Mouse (Mus musculus) liver, embryonic 12.5 days (tissue): Measurements from ENCODE around the gene Rbm15. TPM values are rescaled to one million over a fixed set of nuclear protein-coding genes. Genes with fewer than 3 reads are reported as not detected.

ENCODE experiments used
- ATAC-seq: fragments of 200-750 bp; cut with Nextera tagmentation; 2 replicates; pipeline ENCODE4 v1.8.0; 2017; ENCODE audit warnings: moderate number of reproducible peaks, mild to moderate bottlenecking, moderate library complexity
- H3K27ac ChIP-seq: fragments of 300-500 bp; sonication (generic); 2 replicates; pipeline ENCODE4 v1.5.1; 2016; ENCODE audit warnings: mild to moderate bottlenecking
- H3K27me3 ChIP-seq: fragments of 300-500 bp; sonication (generic); replicated peaks from 2 replicates; pipeline ENCODE4 v1.6.1; 2016; ENCODE audit warnings: mild to moderate bottlenecking, moderate library complexity
- H3K36me3 ChIP-seq: fragments of 300-500 bp; sonication (generic); 2 replicates; pipeline ENCODE4 v1.6.1; 2016; ENCODE audit warnings: mild to moderate bottlenecking, moderate library complexity
- H3K4me1 ChIP-seq: fragments of 300-500 bp; sonication (generic); 2 replicates; pipeline ENCODE4 v1.6.1; 2016
- H3K4me2 ChIP-seq: fragments of 300-500 bp; sonication (generic); 2 replicates; pipeline ENCODE4 v1.6.1; 2016; ENCODE audit warnings: mild to moderate bottlenecking, moderate library complexity
- H3K4me3 ChIP-seq: fragments of 300-500 bp; sonication (generic); 2 replicates; pipeline ENCODE4 v1.5.1; 2016; ENCODE audit warnings: mild to moderate bottlenecking, moderate library complexity
- H3K9ac ChIP-seq: fragments of 300-500 bp; sonication (generic); 2 replicates; pipeline ENCODE4 v1.6.1; 2016; ENCODE audit warnings: mild to moderate bottlenecking, moderate library complexity
- H3K9me3 ChIP-seq: fragments of 300-500 bp; sonication (generic); replicated peaks from 2 replicates; pipeline ENCODE4 v1.6.1; 2016; ENCODE audit warnings: mild to moderate bottlenecking, moderate library complexity
- WGBS: fragments of 180-500 bp; shearing (Covaris S2); methylation state at CpG from one replicate; pipeline ENCODE4 v1.1.7; 2016; ENCODE audit not compliant: insufficient replicate concordance; 5-methylcytosine and 5-hydroxymethylcytosine counted together
- polyA plus RNA-seq: library from polyadenylated mRNA; unstranded; fragments of >200 nt; fragmentation: Nextera tagmentation; extraction: Ambion mirVana; gene quantifications from 2 replicates; pipeline ENCODE4 v1.2.1, GENCODE M21; 2016

Rbm15 gene
- polyA plus RNA-seq, 1 experiment from 2014 or later, result 13.6 TPM

GRCm38 (mm10) chr3:107355618-107356260, 22.3 kb upstream of the Rbm15 start:
- ATAC-seq, result no peak
- no peak overlapping the region for H3K27ac ChIP-seq
- H3K4me1 ChIP-seq, result peaks cover 10% of the 10 kb centered on the region; the same call in 1 of the 2 replicates
- peaks cover 6% of the 10 kb centered on the region; the same call in 1 of the 2 replicates for H3K27me3 ChIP-seq
- H3K9ac ChIP-seq, result no peak overlapping the region
- WGBS, result 77% methylated on average over 5 of the region's 6 CpGs
- H3K4me3 ChIP-seq, result no peak overlapping the region
- no peaks in the 10 kb centered on the region for H3K36me3 ChIP-seq
- H3K9me3 ChIP-seq, result no peaks in the 10 kb centered on the region
- H3K4me2 ChIP-seq, result no peak overlapping the region

- Histone ChIP-seq H3K9ac (no peak overlapping the region), H3K4me2 (no peak overlapping the region), H3K9me3 (no peaks in the 10 kb centered on the region), H3K27me3 (peaks cover 4% of the 10 kb centered on the region; the same call in 1 of the 2 replicates), H3K4me3 (no peak overlapping the region), H3K36me3 (no peaks in the 10 kb centered on the region), H3K27ac (no peak overlapping the region), H3K4me1 (peaks cover 1% of the 10 kb centered on the region; the same call in 1 of the 2 replicates)
- no peak for ATAC-seq
- WGBS, result 58% methylated on average over 3 of the region's 3 CpGs
These were observed 18.2 kb upstream of the Rbm15 start for GRCm38 (mm10) chr3:107351706-107352105.

- 72% methylated on average over 3 of the region's 3 CpGs for WGBS
- no peak overlapping the region for H3K27ac ChIP-seq
- ATAC-seq, result no peak
These were observed 15.5 kb upstream of the Rbm15 start for GRCm38 (mm10) chr3:107349006-107349405.

GRCm38 (mm10) chr3:107345033-107345725, 11.7 kb upstream of the Rbm15 start:
- 22% methylated on average over 3 of the region's 3 CpGs for WGBS
- Histone ChIP-seq H3K27me3 (peaks cover 6% of the 10 kb centered on the region; the same call in 1 of the 2 replicates), H3K4me3 (no peak overlapping the region), H3K9ac (no peak overlapping the region; the same call in 1 of the 2 replicates), H3K4me2 (no peak overlapping the region), H3K9me3 (no peaks in the 10 kb centered on the region), H3K36me3 (no peaks in the 10 kb centered on the region), H3K4me1 (peaks cover 14% of the 10 kb centered on the region), H3K27ac (no peak overlapping the region)
- ATAC-seq, result no peak

More at GRCm38 (mm10) chr3:107349006-107349405, 15.5 kb upstream of the Rbm15 start:
- H3K4me2 ChIP-seq, result no peak overlapping the region
- H3K9ac ChIP-seq, result no peak overlapping the region
- H3K36me3 ChIP-seq, result no peaks in the 10 kb centered on the region
- H3K27me3 ChIP-seq, result peaks cover 4% of the 10 kb centered on the region; the same call in 1 of the 2 replicates
- H3K9me3 ChIP-seq, result no peaks in the 10 kb centered on the region
- no peak overlapping the region for H3K4me3 ChIP-seq
- peaks cover 14% of the 10 kb centered on the region for H3K4me1 ChIP-seq

- Histone ChIP-seq H3K9me3 (no peaks in the 10 kb centered on the region), H3K9ac (no peak overlapping the region), H3K27me3 (peaks cover 5% of the 10 kb centered on the region; the same call in 1 of the 2 replicates), H3K4me1 (peaks cover 14% of the 10 kb centered on the region), H3K27ac (no peak overlapping the region), H3K4me2 (no peak overlapping the region), H3K36me3 (no peaks in the 10 kb centered on the region), H3K4me3 (no peak overlapping the region)
- ATAC-seq, result no peak
- WGBS, result 39% methylated on average over 3 of the region's 3 CpGs
These were observed 10.5 kb upstream of the Rbm15 start for GRCm38 (mm10) chr3:107343971-107344370.

GRCm38 (mm10) chr3:107334202-107334934, 895 bp upstream of the Rbm15 start:
- peak overlapping the region; percentile 97 for H3K27ac ChIP-seq
- 9% methylated on average over 12 of the region's 12 CpGs for WGBS
- ATAC-seq, result no peak
- H3K36me3 ChIP-seq, result peaks cover 22% of the 10 kb centered on the region
- H3K9ac ChIP-seq, result peak overlapping the region; percentile 76
- peak overlapping the region; percentile 88 for H3K4me2 ChIP-seq
- H3K27me3 ChIP-seq, result no peaks in the 10 kb centered on the region
- peak overlapping the region; percentile 97 for H3K4me3 ChIP-seq
- peaks cover 28% of the 10 kb centered on the region for H3K4me1 ChIP-seq
- no peaks in the 10 kb centered on the region for H3K9me3 ChIP-seq

GRCm38 (mm10) chr3:107332960-107333380, 503 bp downstream of the Rbm15 start:
- under 1% methylated on average over 37 of the region's 37 CpGs for WGBS
- H3K4me2 ChIP-seq, result peak overlapping the region; percentile 92
- peak; percentile 89 for ATAC-seq
- peak overlapping the region; percentile 97 for H3K27ac ChIP-seq
- H3K9ac ChIP-seq, result peak overlapping the region; percentile 95
- H3K4me3 ChIP-seq, result peak overlapping the region; percentile 97
- no peaks in the 10 kb centered on the region for H3K9me3 ChIP-seq
- H3K36me3 ChIP-seq, result peaks cover 32% of the 10 kb centered on the region
- peaks cover 34% of the 10 kb centered on the region for H3K4me1 ChIP-seq
- H3K27me3 ChIP-seq, result no peaks in the 10 kb centered on the region

- no peak for ATAC-seq
- under 1% methylated on average over 75 of the region's 75 CpGs for WGBS
- H3K9ac ChIP-seq, result peak overlapping the region; percentile 95
- peak overlapping the region; percentile 97 for H3K4me3 ChIP-seq
- no peaks in the 10 kb centered on the region for H3K27me3 ChIP-seq
- H3K4me2 ChIP-seq, result peak overlapping the region; percentile 92
- H3K36me3 ChIP-seq, result peaks cover 37% of the 10 kb centered on the region
- peak overlapping the region; percentile 89 for H3K27ac ChIP-seq
- peaks cover 38% of the 10 kb centered on the region for H3K4me1 ChIP-seq
- no peaks in the 10 kb centered on the region for H3K9me3 ChIP-seq
These were observed 1.1 kb downstream of the Rbm15 start for GRCm38 (mm10) chr3:107332127-107332959.

GRCm38 (mm10) chr3:107331746-107332126, 1.7 kb downstream of the Rbm15 start:
- no peak for ATAC-seq
- peak overlapping the region; percentile 89 for H3K27ac ChIP-seq
- peak overlapping the region; percentile 95 for H3K9ac ChIP-seq
- 13% methylated on average over 17 of the region's 17 CpGs for WGBS
- peak overlapping the region; percentile 92 for H3K4me2 ChIP-seq
- H3K4me1 ChIP-seq, result peaks cover 38% of the 10 kb centered on the region
- H3K27me3 ChIP-seq, result no peaks in the 10 kb centered on the region
- H3K36me3 ChIP-seq, result peaks cover 39% of the 10 kb centered on the region
- no peaks in the 10 kb centered on the region for H3K9me3 ChIP-seq
- H3K4me3 ChIP-seq, result peak overlapping the region; percentile 97

GRCm38 (mm10) chr3:107330503-107331424, 2.7 kb downstream of the Rbm15 start:
- Histone ChIP-seq H3K36me3 (peaks cover 45% of the 10 kb centered on the region), H3K4me2 (peak overlapping the region; percentile 92), H3K27ac (no peak overlapping the region), H3K4me3 (peak overlapping the region; percentile 97), H3K9ac (peak overlapping the region; percentile 95), H3K9me3 (no peaks in the 10 kb centered on the region), H3K4me1 (peaks cover 41% of the 10 kb centered on the region), H3K27me3 (no peaks in the 10 kb centered on the region)
- WGBS, result 69% methylated on average over 28 of the region's 28 CpGs
- no peak for ATAC-seq
